Comparison of ENCODE assay signal across 23 mouse cellular contexts in the genomic region with DNA sequence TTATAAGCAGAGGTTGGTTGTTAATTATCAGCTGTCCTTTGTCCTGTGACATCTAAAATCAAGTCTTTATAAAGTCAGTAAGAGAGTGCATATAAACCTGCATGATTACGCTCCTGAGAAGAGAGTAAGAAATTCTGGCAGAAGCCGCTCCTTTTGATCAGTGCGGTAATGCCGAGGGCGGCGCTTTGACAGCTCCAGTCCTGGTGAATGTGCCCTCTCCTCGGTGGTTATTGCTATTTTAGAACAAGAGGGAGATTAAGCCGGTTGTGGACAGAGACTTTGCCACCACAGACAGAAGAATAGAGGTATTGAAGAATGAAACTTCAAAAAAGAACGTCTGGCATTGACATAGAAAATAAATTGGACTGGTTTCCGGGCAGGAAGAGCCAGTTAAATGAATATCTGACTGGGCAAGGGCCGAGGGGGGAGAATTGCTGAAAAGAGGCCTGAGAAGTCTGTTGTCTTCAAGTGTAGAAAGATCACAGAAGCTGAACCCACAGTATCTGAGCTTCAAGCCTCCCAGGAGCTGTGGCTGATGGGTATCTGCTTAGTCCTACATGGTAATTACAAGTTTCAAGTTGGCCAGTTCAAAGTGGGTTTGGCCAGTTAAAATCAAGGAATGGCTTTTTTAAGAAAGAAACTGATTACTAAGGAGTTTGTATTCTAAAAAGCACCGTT. TPM values are rescaled to one million over a fixed set of nuclear protein-coding genes. Genes with fewer than 3 reads are reported as not detected.
DNase-seq lines count a peak whose midpoint lies in the region; ATAC-seq and TF ChIP-seq lines count a peak whose summit lies in the region.
"Had no signal": no experiment of that assay in that cellular context is flagged by ENCODE, and none has a peak within 500 bp of the region (broad histone marks: within the 10 kb centered on the region; RNA-seq: fewer than 3 reads in every experiment).

No protein-coding gene starts in this region.

- peaks cover 7% of the 10 kb centered on the region; the same call in 1 of the 2 replicates for H3K4me1 ChIP-seq in heart, postnatal 0 days (ENCODE audit: control insufficient read depth, insufficient read depth)
- no peaks in the 10 kb centered on the region for H3K4me1 ChIP-seq in stomach, embryonic 14.5 days (ENCODE audit: control insufficient read depth, insufficient read depth, low read length)
- H3K4me1 ChIP-seq in stomach, postnatal 0 days (replicated peaks; ENCODE audit: control insufficient read depth, insufficient read depth), result no peaks in the 10 kb centered on the region
- H3K4me1 ChIP-seq in forebrain, postnatal 0 days (ENCODE audit: insufficient read depth), result no peaks in the 10 kb centered on the region
- H3K4me1 ChIP-seq: neural tube, embryonic 15.5 days; stomach, embryonic 15.5 days had no signal

- no peak for DNase-seq in heart, postnatal 0 days (ENCODE audit: low spot score)
- no peak for DNase-seq in heart, adult 18-20 months
- no peak for DNase-seq in stomach, postnatal 0 days (ENCODE audit: low spot score)
- DNase-seq in forebrain, postnatal 0 days, result no peak
- DNase-seq in adrenal gland, postnatal 25 days, result no peak
- no peak for DNase-seq in layer of hippocampus, postnatal 36 days
- DNase-seq: cerebellum, adult 2 months; cerebellum, postnatal 36 days; gastrocnemius, postnatal 10 days; heart, adult 2 months; heart, postnatal 10 days; kidney, adult 11 months; lung, adult 18-20 months; lung, postnatal 14 days; right cerebral cortex, postnatal 14 days; thymus, adult 2 months had no signal

- 0 out of 2 replicates have a peak overlapping the region, but pooled peaks have one; percentile 3 for H3K27ac ChIP-seq in heart, postnatal 0 days (ENCODE audit: low read depth)
- peak overlapping the region; percentile 3; the same call in 1 of the 2 replicates for H3K27ac ChIP-seq in stomach, embryonic 14.5 days (ENCODE audit: low read length)
- H3K27ac ChIP-seq in stomach, postnatal 0 days (replicated peaks), result no peak overlapping the region
- H3K27ac ChIP-seq in forebrain, postnatal 0 days (ENCODE audit: low read depth, low read length), result no peak overlapping the region
- H3K27ac ChIP-seq: heart, adult 2 months; hindbrain, embryonic 12.5 days; neural tube, embryonic 15.5 days; stomach, embryonic 15.5 days had no signal

- H3K9ac ChIP-seq in heart, postnatal 0 days (replicated peaks; ENCODE audit: low read depth, low read length), result no peak overlapping the region
- H3K9ac ChIP-seq in stomach, embryonic 14.5 days (replicated peaks; ENCODE audit: low read depth, low read length), result no peak overlapping the region
- no peak overlapping the region for H3K9ac ChIP-seq in stomach, postnatal 0 days (ENCODE audit: low read length)
- H3K9ac ChIP-seq in forebrain, postnatal 0 days, result no peak overlapping the region
- H3K9ac ChIP-seq: hindbrain, embryonic 12.5 days; neural tube, embryonic 15.5 days; stomach, embryonic 15.5 days had no signal

- ATAC-seq in heart, postnatal 0 days (ENCODE audit: insufficient read depth, low read depth), result no peak
- ATAC-seq in stomach, embryonic 14.5 days (ENCODE audit: insufficient number of reproducible peaks, insufficient read depth, low FRiP score, low read depth), result no peak
- ATAC-seq in stomach, postnatal 0 days (ENCODE audit: low FRiP score, low TSS enrichment), result no peak
- peak; percentile 53 for ATAC-seq in forebrain, postnatal 0 days
- no peak for ATAC-seq in erythroid progenitor cell, adult 5-6 weeks (replicated peaks; ENCODE audit: low FRiP score, poor library complexity, severe bottlenecking)

- no peaks in the 10 kb centered on the region for H3K27me3 ChIP-seq in heart, postnatal 0 days (ENCODE audit: control insufficient read depth, insufficient read depth, low read length)
- H3K27me3 ChIP-seq in stomach, embryonic 14.5 days (ENCODE audit: control insufficient read depth, insufficient read depth, low read length), result no peaks in the 10 kb centered on the region
- H3K27me3 ChIP-seq in stomach, postnatal 0 days (ENCODE audit: control insufficient read depth, insufficient read depth, low read length), result no peaks in the 10 kb centered on the region
- H3K27me3 ChIP-seq in forebrain, postnatal 0 days (ENCODE audit: insufficient read depth, low read length), result no peaks in the 10 kb centered on the region
- H3K27me3 ChIP-seq: hindbrain, embryonic 12.5 days; megakaryocyte, embryonic 14.5 days; neural tube, embryonic 15.5 days; stomach, embryonic 15.5 days had no signal

- WGBS in heart, postnatal 0 days, result 61% methylated on average over 12 of the region's 12 CpGs
- 77% methylated on average over 12 of the region's 12 CpGs for WGBS in stomach, embryonic 14.5 days
- WGBS in stomach, postnatal 0 days, result 73% methylated on average over 12 of the region's 12 CpGs
- WGBS in forebrain, postnatal 0 days, result 12% methylated on average over 12 of the region's 12 CpGs

- TF ChIP-seq CTCF in heart, postnatal 0 days (IDR thresholded peaks at IDR 0.05; ENCODE audit: low read depth), result no peak
- TF ChIP-seq CTCF in stomach, postnatal 0 days (IDR thresholded peaks at IDR 0.05; ENCODE audit: low read depth), result no peak
- no peak for TF ChIP-seq CTCF in forebrain, postnatal 0 days (IDR thresholded peaks at IDR 0.05; ENCODE audit: low read depth)

- peaks cover 52% of the 10 kb centered on the region for H3K36me3 ChIP-seq in heart, postnatal 0 days (replicated peaks; ENCODE audit: control insufficient read depth, insufficient read depth, low read length)
- peaks cover 27% of the 10 kb centered on the region for H3K36me3 ChIP-seq in stomach, embryonic 14.5 days (ENCODE audit: control insufficient read depth, insufficient read depth, low read length)
- no peaks in the 10 kb centered on the region for H3K36me3 ChIP-seq in stomach, postnatal 0 days (ENCODE audit: control insufficient read depth, insufficient read depth, low read length)
- H3K36me3 ChIP-seq in forebrain, postnatal 0 days (ENCODE audit: insufficient read depth), result no peaks in the 10 kb centered on the region

- no peaks in the 10 kb centered on the region for H3K9me3 ChIP-seq in heart, postnatal 0 days (replicated peaks; ENCODE audit: control insufficient read depth, low read length)
- H3K9me3 ChIP-seq in stomach, embryonic 14.5 days (ENCODE audit: control insufficient read depth, low read depth, low read length), result no peaks in the 10 kb centered on the region
- H3K9me3 ChIP-seq in stomach, postnatal 0 days (ENCODE audit: control insufficient read depth, low read length), result no peaks in the 10 kb centered on the region
- H3K9me3 ChIP-seq in forebrain, postnatal 0 days (ENCODE audit: low read length), result no peaks in the 10 kb centered on the region
- H3K9me3 ChIP-seq: hindbrain, embryonic 12.5 days; neural tube, embryonic 15.5 days; stomach, embryonic 15.5 days had no signal

- no peak overlapping the region for H3K4me3 ChIP-seq in heart, postnatal 0 days (ENCODE audit: low read depth, low read length)
- no peak overlapping the region for H3K4me3 ChIP-seq in stomach, embryonic 14.5 days (ENCODE audit: low read depth, low read length)
- H3K4me3 ChIP-seq in stomach, postnatal 0 days (ENCODE audit: low read depth, low read length), result no peak overlapping the region
- H3K4me3 ChIP-seq in forebrain, postnatal 0 days (ENCODE audit: low read depth, low read length), result no peak overlapping the region
- H3K4me3 ChIP-seq: heart, adult 2 months; hindbrain, embryonic 12.5 days; megakaryocyte, embryonic 14.5 days; myocyte; neural tube, embryonic 15.5 days; stomach, embryonic 15.5 days had no signal

- no peak overlapping the region for H3K4me2 ChIP-seq in heart, postnatal 0 days (ENCODE audit: low read depth, low read length)
- H3K4me2 ChIP-seq in stomach, embryonic 14.5 days (replicated peaks; ENCODE audit: low read depth, low read length), result no peak overlapping the region
- no peak overlapping the region for H3K4me2 ChIP-seq in stomach, postnatal 0 days (replicated peaks; ENCODE audit: low read depth)
- H3K4me2 ChIP-seq in forebrain, postnatal 0 days (ENCODE audit: low read depth), result no peak overlapping the region
- H3K4me2 ChIP-seq: hindbrain, embryonic 12.5 days; neural tube, embryonic 15.5 days; stomach, embryonic 15.5 days had no signal

- no peak for TF ChIP-seq EP300 in heart, postnatal 0 days (IDR thresholded peaks at IDR 0.05; ENCODE audit: low read depth)
- no peak for TF ChIP-seq EP300 in stomach, postnatal 0 days (optimal IDR thresholded peaks at IDR 0.05)

RNA-seq across cellular contexts. Expression of gene Selenof, which starts 27.8 kb away (rescaled TPM):
- total RNA-seq in heart, postnatal 0 days (2014; rRNA removed; ENCODE audit: low replicate concordance), result 245 and 260 TPM in 2 replicates
- polyA plus RNA-seq in heart, postnatal 0 days (2015; fragmentation: Nextera tagmentation; extraction: Ambion mirVana), result 416 and 439 TPM in 2 replicates
- total RNA-seq in heart, adult 18-20 months (2021), result 100 to 1,000 TPM; 136 to 148 TPM
- polyA plus RNA-seq in stomach, embryonic 14.5 days (2014; fragmentation: Nextera tagmentation; extraction: Ambion mirVana), result 482 and 488 TPM in 2 replicates
- polyA plus RNA-seq in stomach, postnatal 0 days (2015; fragmentation: Nextera tagmentation; extraction: Ambion mirVana), result 546 and 560 TPM in 2 replicates
- 347 and 486 TPM in 2 replicates for total RNA-seq in forebrain, postnatal 0 days (2014; rRNA removed)
- polyA plus RNA-seq in forebrain, postnatal 0 days (2015; fragmentation: Nextera tagmentation; extraction: Ambion mirVana), result 660 and 719 TPM in 2 replicates
- total RNA-seq in adrenal gland, postnatal 25 days (2021), result 249 and 324 TPM in 2 replicates
- total RNA-seq in layer of hippocampus, postnatal 36 days (2021), result 100 to 1,000 TPM; 226 to 249 TPM
- 253 and 262 TPM in 2 replicates for total RNA-seq in erythroid progenitor cell, adult 5-6 weeks (2015; ENCODE audit: low replicate concordance)
- 206 and 298 TPM in 2 replicates for total RNA-seq in erythroid progenitor cell, adult 5-6 weeks (2017; ENCODE audit: low replicate concordance)

RNA-seq across cellular contexts. Expression of gene Hs2st1, which starts 27.9 kb away (rescaled TPM):
- total RNA-seq in heart, postnatal 0 days (2014; rRNA removed; ENCODE audit: low replicate concordance), result 9.0 and 16.1 TPM in 2 replicates
- polyA plus RNA-seq in heart, postnatal 0 days (2015; fragmentation: Nextera tagmentation; extraction: Ambion mirVana), result 3.3 and 3.5 TPM in 2 replicates
- total RNA-seq in heart, adult 18-20 months (2021), result 1 to 10 TPM; 7.6 to 8.4 TPM
- polyA plus RNA-seq in stomach, embryonic 14.5 days (2014; fragmentation: Nextera tagmentation; extraction: Ambion mirVana), result 18.4 and 19.9 TPM in 2 replicates
- polyA plus RNA-seq in stomach, postnatal 0 days (2015; fragmentation: Nextera tagmentation; extraction: Ambion mirVana), result 5.1 and 5.8 TPM in 2 replicates
- 47.1 and 57.7 TPM in 2 replicates for total RNA-seq in forebrain, postnatal 0 days (2014; rRNA removed)
- polyA plus RNA-seq in forebrain, postnatal 0 days (2015; fragmentation: Nextera tagmentation; extraction: Ambion mirVana), result 9.9 and 14.1 TPM in 2 replicates
- 12.9 and 19.5 TPM in 2 replicates for total RNA-seq in adrenal gland, postnatal 25 days (2021)
- total RNA-seq in layer of hippocampus, postnatal 36 days (2021), result 10 to 100 TPM; 45.4 to 47.8 TPM
- total RNA-seq in erythroid progenitor cell, adult 5-6 weeks (2015; ENCODE audit: low replicate concordance), result 7.5 and 10.5 TPM in 2 replicates
- 13.1 and 13.2 TPM in 2 replicates for total RNA-seq in erythroid progenitor cell, adult 5-6 weeks (2017; ENCODE audit: low replicate concordance)

Comparison
In these comparisons a context has a peak if more than half of its experiments do, and no peak if none do; other contexts are left out.
1. H3K27ac ChIP-seq: peak in heart, postnatal 0 days (single experiment) and stomach, embryonic 14.5 days (single experiment); none in stomach, postnatal 0 days (single experiment) and forebrain, postnatal 0 days (single experiment).